Mouse (Mus musculus) hindbrain, embryonic 14.5 days (tissue): ENCODE data around the gene Zfp668. TPM values are rescaled to one million over a fixed set of nuclear protein-coding genes. Genes with fewer than 3 reads are reported as not detected.

Experiments
- ATAC-seq: fragments of 200-750 bp; cut with Nextera tagmentation; 2 replicates; pipeline ENCODE4 v1.8.0; 2017; ENCODE audit warnings: moderate number of reproducible peaks, mild to moderate bottlenecking, moderate TSS enrichment, moderate library complexity; ENCODE audit not compliant: low FRiP score
- DNase-seq: peaks from one replicate; pipeline ENCODE4 v3.0.0-alpha.2; 2015; ENCODE audit warnings: low spot score
- H3K27ac ChIP-seq: fragments of 300-500 bp; sonication (generic); 2 replicates; pipeline ENCODE4 v1.5.1; 2014; ENCODE audit warnings: mild to moderate bottlenecking, moderate library complexity
- H3K27me3 ChIP-seq: fragments of 300-500 bp; sonication (generic); 2 replicates; pipeline ENCODE4 v1.6.1; 2014; ENCODE audit warnings: mild to moderate bottlenecking, low read length, mixed read lengths; ENCODE audit not compliant: control insufficient read depth, insufficient read depth
- H3K36me3 ChIP-seq: fragments of 300-500 bp; sonication (generic); replicated peaks from 2 replicates; pipeline ENCODE4 v1.6.1; 2014; ENCODE audit not compliant: control insufficient read depth, insufficient read depth
- H3K4me1 ChIP-seq: fragments of 300-500 bp; sonication (generic); replicated peaks from 2 replicates; pipeline ENCODE4 v1.6.1; 2014; ENCODE audit warnings: antibody characterized with exemption, low read length, mixed read lengths; ENCODE audit not compliant: control insufficient read depth, insufficient read depth
- H3K4me2 ChIP-seq: fragments of 300-500 bp; sonication (generic); replicated peaks from 2 replicates; pipeline ENCODE4 v1.6.1; 2014; ENCODE audit warnings: mild to moderate bottlenecking, moderate library complexity
- H3K4me3 ChIP-seq: fragments of 300-500 bp; sonication (generic); replicated peaks from 2 replicates; pipeline ENCODE4 v1.5.1; 2014; ENCODE audit warnings: mild to moderate bottlenecking, low read length
- H3K9ac ChIP-seq: fragments of 300-500 bp; sonication (generic); 2 replicates; pipeline ENCODE4 v1.6.1; 2014
- H3K9me3 ChIP-seq: fragments of 300-500 bp; sonication (generic); 2 replicates; pipeline ENCODE4 v1.6.1; 2016; ENCODE audit warnings: low read length; ENCODE audit not compliant: control insufficient read depth
- WGBS: fragments of 180-500 bp; shearing (Covaris S2); extraction: QIAGEN DNeasy Blood & Tissue Kit; methylation state at CpG from one replicate; pipeline ENCODE4 v1.1.7; 2014; 5-methylcytosine and 5-hydroxymethylcytosine counted together
- polyA plus RNA-seq: library from polyadenylated mRNA; unstranded; fragments of >200 nt; fragmentation: Nextera tagmentation; extraction: Ambion mirVana; gene quantifications from 2 replicates; pipeline ENCODE4 v1.2.1, GENCODE M21; 2014

The Zfp668 gene
- polyA plus RNA-seq, result 22.5 and 26.8 TPM in 2 replicates

- peak within 1 kb of the TSS; percentile 94 for H3K4me2 ChIP-seq
- H3K36me3 ChIP-seq, result peaks cover 51% of the 10 kb centered on the region
- no peaks in the 10 kb centered on the region for H3K9me3 ChIP-seq
- under 1% methylated on average over 60 of the region's 60 CpGs for WGBS
- no peaks in the 10 kb centered on the region for H3K27me3 ChIP-seq
- H3K4me1 ChIP-seq, result peaks cover 28% of the 10 kb centered on the region
- DNase-seq (peak; percentile 94), ATAC-seq (peak; percentile 61)
- peak within 1 kb of the TSS; percentile 89 for H3K4me3 ChIP-seq
- peak within 1 kb of the TSS; percentile 98 for H3K27ac ChIP-seq
- H3K9ac ChIP-seq, result peak within 1 kb of the TSS; percentile 78
Measured at GRCm38 (mm10) chr7:127876467-127877348, at the start of gene Zfp668. Zfp668 (minus strand) TSS chr7:127876828.

- 94% methylated on average over 8 of the region's 8 CpGs for WGBS
- Histone ChIP-seq H3K4me1 (no peaks in the 10 kb centered on the region), H3K4me2 (no peak overlapping the region), H3K4me3 (no peak overlapping the region), H3K27me3 (peaks cover 25% of the 10 kb centered on the region), H3K9ac (no peak overlapping the region), H3K27ac (no peak overlapping the region), H3K36me3 (peaks cover 51% of the 10 kb centered on the region), H3K9me3 (no peaks in the 10 kb centered on the region)
- ATAC-seq, result no peak
- DNase-seq, result no peak
Measured at GRCm38 (mm10) chr7:127926066-127926465, 49.4 kb upstream of the Zfp668 start.

- Histone ChIP-seq H3K36me3 (peaks cover 59% of the 10 kb centered on the region), H3K9me3 (no peaks in the 10 kb centered on the region), H3K4me3 (no peak overlapping the region), H3K27me3 (peaks cover 23% of the 10 kb centered on the region), H3K4me1 (no peaks in the 10 kb centered on the region), H3K4me2 (no peak overlapping the region), H3K9ac (no peak overlapping the region), H3K27ac (no peak overlapping the region)
- ATAC-seq, result no peak
- WGBS, result 66% methylated on average over 5 of the region's 5 CpGs
- DNase-seq, result no peak
Measured at GRCm38 (mm10) chr7:127925252-127925651, 48.6 kb upstream of the Zfp668 start.

- DNase-seq (no peak), ATAC-seq (no peak)
- H3K4me2 ChIP-seq, result no peak overlapping the region
- H3K4me3 ChIP-seq, result no peak overlapping the region
- no peaks in the 10 kb centered on the region for H3K4me1 ChIP-seq
- no peak overlapping the region for H3K9ac ChIP-seq
- 91% methylated on average over 5 of the region's 5 CpGs for WGBS
- no peak overlapping the region for H3K27ac ChIP-seq
- H3K27me3 ChIP-seq, result peaks cover 10% of the 10 kb centered on the region
- H3K36me3 ChIP-seq, result peaks cover 67% of the 10 kb centered on the region
- H3K9me3 ChIP-seq, result no peaks in the 10 kb centered on the region
Measured at GRCm38 (mm10) chr7:127923714-127924113, 47.1 kb upstream of the Zfp668 start.

GRCm38 (mm10) chr7:127922451-127923275 is 46.0 kb upstream of the Zfp668 start:
- WGBS, result 85% methylated on average over 6 of the region's 6 CpGs
- H3K4me3 ChIP-seq, result no peak overlapping the region
- ATAC-seq (no peak), DNase-seq (no peak)
- peaks cover 75% of the 10 kb centered on the region for H3K36me3 ChIP-seq
- no peaks in the 10 kb centered on the region for H3K27me3 ChIP-seq
- no peaks in the 10 kb centered on the region for H3K9me3 ChIP-seq
- no peak overlapping the region for H3K27ac ChIP-seq
- no peak overlapping the region for H3K4me2 ChIP-seq
- H3K4me1 ChIP-seq, result no peaks in the 10 kb centered on the region
- no peak overlapping the region for H3K9ac ChIP-seq

- Histone ChIP-seq H3K27ac (no peak overlapping the region), H3K36me3 (peaks cover 82% of the 10 kb centered on the region), H3K4me1 (no peaks in the 10 kb centered on the region), H3K27me3 (no peaks in the 10 kb centered on the region), H3K9me3 (no peaks in the 10 kb centered on the region), H3K4me3 (no peak overlapping the region), H3K4me2 (no peak overlapping the region), H3K9ac (no peak overlapping the region)
- 64% methylated on average over 8 of the region's 8 CpGs for WGBS
- ATAC-seq (no peak), DNase-seq (no peak)
Measured at GRCm38 (mm10) chr7:127921516-127921915, 44.9 kb upstream of the Zfp668 start.

- Histone ChIP-seq H3K4me1 (no peaks in the 10 kb centered on the region), H3K4me3 (no peak overlapping the region), H3K4me2 (no peak overlapping the region), H3K9ac (no peak overlapping the region), H3K9me3 (no peaks in the 10 kb centered on the region), H3K27me3 (no peaks in the 10 kb centered on the region), H3K36me3 (peaks cover 73% of the 10 kb centered on the region), H3K27ac (no peak overlapping the region)
- 77% methylated on average over 7 of the region's 7 CpGs for WGBS
- DNase-seq, result no peak
- no peak for ATAC-seq
Measured at GRCm38 (mm10) chr7:127919290-127919689, 42.7 kb upstream of the Zfp668 start.

- Histone ChIP-seq H3K27me3 (no peaks in the 10 kb centered on the region), H3K4me1 (peaks cover under 1% of the 10 kb centered on the region; the same call in 1 of the 2 replicates), H3K4me3 (no peak overlapping the region), H3K9ac (no peak overlapping the region), H3K27ac (no peak overlapping the region), H3K9me3 (no peaks in the 10 kb centered on the region), H3K4me2 (no peak overlapping the region), H3K36me3 (peaks cover 63% of the 10 kb centered on the region)
- no peak for ATAC-seq
- no peak for DNase-seq
- 58% methylated on average over 3 of the region's 3 CpGs for WGBS
Measured at GRCm38 (mm10) chr7:127918203-127918602, 41.6 kb upstream of the Zfp668 start.

GRCm38 (mm10) chr7:127915293-127915692 is 38.7 kb upstream of the Zfp668 start:
- Histone ChIP-seq H3K4me2 (no peak overlapping the region), H3K4me1 (peaks cover 9% of the 10 kb centered on the region), H3K9ac (no peak overlapping the region), H3K9me3 (no peaks in the 10 kb centered on the region), H3K27ac (no peak overlapping the region), H3K36me3 (peaks cover 40% of the 10 kb centered on the region), H3K27me3 (no peaks in the 10 kb centered on the region), H3K4me3 (no peak overlapping the region)
- 96% methylated on average over 12 of the region's 12 CpGs for WGBS
- DNase-seq (no peak), ATAC-seq (no peak)
